Mouse (Mus musculus) lung, postnatal 0 days (tissue): ENCODE measurements around the gene Prrc2a. TPM values are rescaled to one million over a fixed set of nuclear protein-coding genes. Genes with fewer than 3 reads are reported as not detected.
A peak's percentile ranks its signal among the peaks of the same experiment; 100 is the strongest.

Source experiments
- ATAC-seq: fragments of 200-750 bp; cut with Nextera tagmentation; 2 replicates; pipeline ENCODE4 v1.8.0; 2017; ENCODE audit warnings: moderate library complexity
- DNase-seq: peaks from one replicate; pipeline ENCODE4 v3.0.0-alpha.2; 2016; ENCODE audit warnings: low spot score
- H3K27ac ChIP-seq: fragments of 300-500 bp; sonication (generic); 2 replicates; pipeline ENCODE4 v1.5.1; 2014; ENCODE audit warnings: antibody characterized with exemption, mild to moderate bottlenecking, low read length, mixed read lengths
- H3K27me3 ChIP-seq: fragments of 300-500 bp; sonication (generic); replicated peaks from 2 replicates; pipeline ENCODE4 v1.6.1; 2014; ENCODE audit warnings: low read length, mixed read lengths; ENCODE audit not compliant: insufficient read depth
- H3K36me3 ChIP-seq: fragments of 300-500 bp; sonication (generic); 2 replicates; pipeline ENCODE4 v1.6.1; 2014; ENCODE audit warnings: low read length, mixed read lengths; ENCODE audit not compliant: insufficient read depth
- H3K4me1 ChIP-seq: fragments of 300-500 bp; sonication (generic); 2 replicates; pipeline ENCODE4 v1.6.1; 2014; ENCODE audit warnings: antibody characterized with exemption, low read depth, low read length, mixed read lengths; ENCODE audit not compliant: insufficient read depth
- H3K4me2 ChIP-seq: fragments of 300-500 bp; sonication (generic); replicated peaks from 2 replicates; pipeline ENCODE4 v1.6.1; 2014; ENCODE audit warnings: low read depth, mild to moderate bottlenecking, low read length, moderate library complexity, mixed read lengths
- H3K4me3 ChIP-seq: fragments of 300-500 bp; sonication (generic); 2 replicates; pipeline ENCODE4 v1.5.1; 2014; ENCODE audit warnings: low read depth, low read length
- H3K9ac ChIP-seq: fragments of 300-500 bp; sonication (generic); replicated peaks from 2 replicates; pipeline ENCODE4 v1.6.1; 2014; ENCODE audit warnings: low read depth, mild to moderate bottlenecking
- H3K9me3 ChIP-seq: fragments of 300-500 bp; sonication (generic); 2 replicates; pipeline ENCODE4 v1.6.1; 2016; ENCODE audit warnings: low read length, mixed read lengths
- CTCF ChIP-seq: IDR thresholded peaks from 2 replicates; pipeline ENCODE4 v1.5.1; 2016; ENCODE audit warnings: antibody characterized with exemption, mild to moderate bottlenecking
- EP300 ChIP-seq: IDR thresholded peaks from 2 replicates; pipeline ENCODE4 v1.6.1; 2016; ENCODE audit warnings: antibody characterized with exemption, mild to moderate bottlenecking, control low read depth
- WGBS: fragments of 180-500 bp; shearing (Covaris S2); extraction: QIAGEN DNeasy Blood & Tissue Kit; methylation state at CpG from one replicate; pipeline ENCODE4 v1.1.7; 2014; 5-methylcytosine and 5-hydroxymethylcytosine counted together
- polyA plus RNA-seq: library from polyadenylated mRNA; unstranded; fragments of >200 nt; fragmentation: Nextera tagmentation; extraction: Ambion mirVana; gene quantifications from 2 replicates; pipeline ENCODE4 v1.2.1, GENCODE M21; 2015

Gene Prrc2a
- polyA plus RNA-seq, 1 experiment from 2014 or later: 74.1 TPM

- TF ChIP-seq CTCF (no peak), EP300 (no peak)
- no peak for ATAC-seq
- H3K4me3 ChIP-seq: no peak overlapping the region
- H3K27ac ChIP-seq: no peak overlapping the region
- no peaks in the 10 kb centered on the region for H3K27me3 ChIP-seq
- no peak overlapping the region for H3K9ac ChIP-seq
- H3K9me3 ChIP-seq: no peaks in the 10 kb centered on the region
- WGBS: 63% methylated on average over 3 of the region's 3 CpGs
- H3K4me2 ChIP-seq: no peak overlapping the region
- no peaks in the 10 kb centered on the region for H3K4me1 ChIP-seq
- H3K36me3 ChIP-seq: peaks cover 69% of the 10 kb centered on the region
- DNase-seq: no peak
Measured at GRCm38 (mm10) chr17:35147348-35147747, 17.3 kb downstream of the Prrc2a start.

GRCm38 (mm10) chr17:35146139-35146538 is 18.6 kb downstream of the Prrc2a start:
- H3K4me1 ChIP-seq: no peaks in the 10 kb centered on the region
- H3K4me2 ChIP-seq: no peak overlapping the region
- H3K9me3 ChIP-seq: no peaks in the 10 kb centered on the region
- no peaks in the 10 kb centered on the region for H3K27me3 ChIP-seq
- DNase-seq (no peak), ATAC-seq (no peak)
- no peak overlapping the region for H3K27ac ChIP-seq
- no peak overlapping the region for H3K4me3 ChIP-seq
- WGBS: 83% methylated on average over 5 of the region's 5 CpGs
- peaks cover 71% of the 10 kb centered on the region for H3K36me3 ChIP-seq
- no peak for TF ChIP-seq EP300
- no peak overlapping the region for H3K9ac ChIP-seq

DNA sequence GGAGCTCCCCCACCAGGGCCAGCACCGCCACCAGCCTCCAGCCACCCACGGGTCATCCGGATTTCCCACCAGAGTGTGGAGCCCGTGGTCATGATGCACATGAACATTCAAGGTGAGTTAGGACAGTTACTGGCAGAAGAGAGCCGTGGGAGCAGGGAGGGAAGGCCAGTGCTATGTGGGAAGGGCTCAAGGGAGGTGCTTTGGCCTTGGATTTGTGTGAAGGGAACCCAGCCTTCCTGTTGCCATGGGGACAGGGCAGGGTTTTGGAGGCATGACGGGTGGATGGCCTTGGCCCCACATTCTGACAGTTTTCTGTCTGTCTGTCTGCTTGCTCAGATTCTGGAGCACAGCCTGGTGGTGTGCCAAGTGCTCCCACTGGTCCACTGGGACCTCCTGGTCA is 22.7 kb downstream of the Prrc2a start:
- Histone ChIP-seq H3K4me3 (no peak overlapping the region), H3K4me1 (no peaks in the 10 kb centered on the region; the same call in 1 of the 2 replicates), H3K27ac (no peak overlapping the region), H3K4me2 (no peak overlapping the region), H3K9ac (no peak overlapping the region), H3K9me3 (no peaks in the 10 kb centered on the region), H3K36me3 (peaks cover 74% of the 10 kb centered on the region), H3K27me3 (no peaks in the 10 kb centered on the region)
- WGBS: 81% methylated on average over 6 of the region's 6 CpGs
- DNase-seq (no peak), ATAC-seq (no peak)
- TF ChIP-seq CTCF (no peak), EP300 (no peak)

DNA sequence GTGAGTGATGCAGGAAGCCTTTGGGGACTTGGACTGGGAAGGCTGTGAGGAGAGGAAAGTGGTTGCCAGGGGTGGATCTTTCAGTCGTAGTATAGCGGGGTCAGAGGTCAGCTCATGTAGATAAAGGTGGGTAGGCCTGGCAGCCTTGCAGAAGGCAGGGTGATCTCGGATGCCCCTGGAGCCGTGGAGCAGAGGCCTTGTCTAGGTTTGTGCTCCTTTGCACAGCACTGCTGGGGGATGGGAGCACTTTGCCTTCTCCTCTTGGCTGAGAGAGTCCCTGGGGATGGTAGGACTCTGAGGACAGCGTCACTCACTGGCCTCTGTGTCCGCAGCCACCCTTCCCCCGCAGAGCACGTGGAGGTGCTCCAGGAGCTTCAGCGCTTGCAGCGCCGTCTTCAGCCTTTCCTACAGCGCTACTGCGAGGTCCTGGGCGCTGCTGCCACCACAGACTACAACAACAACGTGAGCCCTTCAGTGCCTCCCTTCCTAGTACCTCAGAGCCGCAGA is 24.2 kb downstream of the Prrc2a start:
- Histone ChIP-seq H3K27ac (no peak overlapping the region; the same call in 1 of the 2 replicates), H3K9me3 (no peaks in the 10 kb centered on the region), H3K4me2 (no peak overlapping the region), H3K4me1 (no peaks in the 10 kb centered on the region; the same call in 1 of the 2 replicates), H3K9ac (no peak overlapping the region), H3K36me3 (peaks cover 61% of the 10 kb centered on the region), H3K27me3 (no peaks in the 10 kb centered on the region), H3K4me3 (no peak overlapping the region)
- 73% methylated on average over 16 of the region's 16 CpGs for WGBS
- ATAC-seq (no peak), DNase-seq (no peak)
- no peak for TF ChIP-seq CTCF
- TF ChIP-seq EP300: no peak

GRCm38 (mm10) chr17:35139269-35139668 is 25.4 kb downstream of the Prrc2a start:
- TF ChIP-seq CTCF (no peak), EP300 (no peak)
- Histone ChIP-seq H3K9ac (no peak overlapping the region), H3K27ac (no peak overlapping the region), H3K4me1 (no peaks in the 10 kb centered on the region; the same call in 1 of the 2 replicates), H3K4me2 (no peak overlapping the region), H3K36me3 (peaks cover 50% of the 10 kb centered on the region), H3K9me3 (no peaks in the 10 kb centered on the region), H3K4me3 (no peak overlapping the region), H3K27me3 (no peaks in the 10 kb centered on the region)
- 67% methylated on average over 3 of the region's 3 CpGs for WGBS
- ATAC-seq (no peak), DNase-seq (no peak)

- Histone ChIP-seq H3K4me3 (peak overlapping the region; percentile 76), H3K4me1 (no peaks in the 10 kb centered on the region; the same call in 1 of the 2 replicates), H3K27me3 (no peaks in the 10 kb centered on the region), H3K36me3 (peaks cover 21% of the 10 kb centered on the region; the same call in 1 of the 2 replicates), H3K4me2 (peak overlapping the region; percentile 83), H3K9ac (peak overlapping the region; percentile 69), H3K9me3 (no peaks in the 10 kb centered on the region), H3K27ac (peak overlapping the region; percentile 93)
- peak; percentile 83 for DNase-seq
- peak; percentile 40 for ATAC-seq
- TF ChIP-seq CTCF (no peak), EP300 (no peak)
- 1% methylated on average over 33 of the region's 43 CpGs for WGBS
Measured at GRCm38 (mm10) chr17:35135591-35136320, 28.9 kb downstream of the Prrc2a start.
